In genomic region chr14:26854066-26854465, GRCm38 (mm10) we compare ENCODE assay signal across 20 mouse cellular contexts. TPM values are rescaled to one million over a fixed set of nuclear protein-coding genes. Genes with fewer than 3 reads are reported as not detected.
"Had no signal": no experiment of that assay in that cellular context is flagged by ENCODE, and none has a peak within 500 bp of the region (broad histone marks: within the 10 kb centered on the region; RNA-seq: fewer than 3 reads in every experiment).

No protein-coding gene starts in this region.

- H3K4me3 ChIP-seq: neural tube, embryonic 15.5 days; stomach, embryonic 15.5 days had no signal

- H3K27ac ChIP-seq: neural tube, embryonic 15.5 days; stomach, embryonic 15.5 days; stomach, postnatal 0 days had no signal

- H3K4me2 ChIP-seq: neural tube, embryonic 15.5 days; stomach, embryonic 15.5 days had no signal

- H3K36me3 ChIP-seq: neural tube, embryonic 15.5 days; stomach, embryonic 15.5 days had no signal

- H3K9ac ChIP-seq: neural tube, embryonic 15.5 days; stomach, embryonic 15.5 days had no signal

- H3K27me3 ChIP-seq: neural tube, embryonic 15.5 days; stomach, embryonic 15.5 days had no signal

- H3K4me1 ChIP-seq: neural tube, embryonic 15.5 days; stomach, embryonic 15.5 days had no signal

- H3K9me3 ChIP-seq: neural tube, embryonic 15.5 days; stomach, embryonic 15.5 days had no signal

- DNase-seq: retina, postnatal 1 day; right cerebral cortex, adult 18-20 months; right cerebral cortex, postnatal 14 days; right cerebral cortex, postnatal 25 days; right cerebral cortex, postnatal 4 days; spleen, adult 18-20 months; thymus, adult 18-20 months; thymus, adult 2 months; thymus, postnatal 14 days; thymus, postnatal 25 days; thymus, postnatal 36 days; thymus, postnatal 4 days had no signal

RNA-seq across cellular contexts. Expression of gene Asb14, which starts 40.3 kb away (rescaled TPM):
- polyA plus RNA-seq: small intestine, adult 2 months; spleen, adult 2 months; stomach, embryonic 14.5 days; stomach, embryonic 16.5 days; urinary bladder, adult 2 months had no signal
